Mouse (Mus musculus) small intestine, adult 2 months (tissue): ENCODE results near the gene Ube2a.

Experiments used
- CTCF ChIP-seq: fragments of 200-500 bp; IDR thresholded peaks from 2 replicates; pipeline ENCODE4 v1.5.1; 2012; ENCODE audit warnings: low read depth, mild to moderate bottlenecking, control low read depth, inconsistent platforms, low read length, moderate library complexity, mixed read lengths; ENCODE audit not compliant: insufficient replicate concordance, insufficient read length; ENCODE audit errors: extremely low read depth
- POLR2A ChIP-seq: fragments of 200-500 bp; IDR thresholded peaks from 2 replicates; pipeline ENCODE4 v1.6.1; 2012; ENCODE audit warnings: low read depth, mild to moderate bottlenecking, control low read depth, inconsistent platforms, low read length, moderate library complexity

GRCm38 (mm10) chrX:36903115-36903768, 29.5 kb downstream of the Ube2a start:
- TF ChIP-seq CTCF, result no peak
- TF ChIP-seq POLR2A, result peak; percentile 82; the same call in 1 of the 2 replicates
